Mouse (Mus musculus) testis, adult 2 months (tissue): ENCODE measurements at regions not wholly inside any gene's neighbourhood (a gene's known extent, or its start where the extent isn't known, plus 50 kb on each side); places are given as distances from the start of the nearest gene placed in this dataset.

Experiments used
- CTCF ChIP-seq: fragments of 200-500 bp; IDR thresholded peaks from 2 replicates; pipeline ENCODE4 v1.5.1; 2012; ENCODE audit warnings: low read depth, mild to moderate bottlenecking, inconsistent platforms, low read length, moderate library complexity; ENCODE audit not compliant: control insufficient read depth, insufficient read depth, insufficient replicate concordance
- POLR2A ChIP-seq: fragments of 200-500 bp; IDR thresholded peaks from 2 replicates; pipeline ENCODE4 v1.6.1; 2012; ENCODE audit warnings: low read depth, mild to moderate bottlenecking, inconsistent platforms, low read length, moderate library complexity; ENCODE audit not compliant: control insufficient read depth

DNA sequence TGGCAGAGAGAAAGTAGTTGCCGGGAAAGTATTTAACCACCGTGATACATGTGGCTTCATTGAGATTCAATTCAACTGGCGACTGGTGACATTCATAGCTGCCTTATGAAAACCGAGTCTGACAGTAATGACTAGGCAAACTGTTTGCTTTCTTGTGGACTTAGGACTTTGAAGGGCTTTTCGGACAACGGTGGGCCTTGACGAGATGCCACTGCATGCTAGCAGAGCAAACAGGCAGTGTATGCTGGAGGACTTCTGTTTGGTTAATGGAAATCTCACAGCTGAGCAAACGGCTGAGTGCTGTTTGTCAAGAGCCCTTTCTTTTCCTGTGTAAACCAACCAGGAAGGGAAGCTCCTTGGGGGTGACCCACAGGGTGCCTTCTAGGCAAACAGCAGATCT, 213.7 kb upstream of the Tgfbr2 start:
- TF ChIP-seq POLR2A (no peak), CTCF (no peak)
